Mouse (Mus musculus): ENCODE results near the gene Gpr157. TPM values are rescaled to one million over a fixed set of nuclear protein-coding genes. Genes with fewer than 3 reads are reported as not detected.
A peak's percentile ranks its signal among the peaks of the same experiment; 100 is the strongest.

Gene Gpr157
- polyA plus RNA-seq, 1 experiment, result 1.9 TPM

GRCm38 (mm10) chr4:150098880-150099279 lies 11.7 kb downstream of the Gpr157 start:
- TF ChIP-seq POLR2A (IDR thresholded peaks at IDR 0.05; ENCODE audit: extremely low read depth, insufficient read depth, low read length) (no peak), CTCF (IDR thresholded peaks at IDR 0.05; ENCODE audit: extremely low read depth, insufficient read depth, low read length) (peak; percentile 95)
- H3K4me1 ChIP-seq (ENCODE audit: control insufficient read depth, insufficient read depth, low read length), result no peaks in the 10 kb centered on the region
- no peak overlapping the region for H3K4me3 ChIP-seq (ENCODE audit: insufficient read depth, low read length)
- H3K27ac ChIP-seq (ENCODE audit: insufficient read depth, low read length), result no peak overlapping the region

DNA sequence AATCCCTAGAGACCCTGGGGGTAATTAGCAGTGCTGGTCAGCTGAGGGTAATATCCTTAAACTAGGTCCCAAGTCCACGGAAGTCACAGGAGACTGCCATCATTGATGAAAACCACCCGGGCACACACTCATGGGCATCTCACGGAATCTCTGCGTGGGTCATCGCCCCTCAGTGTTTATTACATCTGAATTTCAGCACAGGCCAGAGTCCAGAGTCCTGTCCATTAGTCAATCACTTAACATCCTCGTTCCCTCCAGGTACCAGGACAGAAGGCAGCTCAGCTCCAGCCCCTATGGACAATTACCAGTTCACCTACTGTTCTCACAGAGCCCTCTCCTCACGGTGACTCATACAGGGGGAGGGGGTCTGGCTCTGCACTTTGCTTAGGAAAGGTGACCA lies 15.7 kb downstream of the Gpr157 start:
- Histone ChIP-seq H3K4me1 (ENCODE audit: control insufficient read depth, insufficient read depth, low read length) (no peaks in the 10 kb centered on the region), H3K4me3 (ENCODE audit: insufficient read depth, low read length) (no peak overlapping the region), H3K27ac (ENCODE audit: insufficient read depth, low read length) (no peak overlapping the region)
- TF ChIP-seq POLR2A (IDR thresholded peaks at IDR 0.05; ENCODE audit: extremely low read depth, insufficient read depth, low read length) (no peak), CTCF (IDR thresholded peaks at IDR 0.05; ENCODE audit: extremely low read depth, insufficient read depth, low read length) (no peak)

GRCm38 (mm10) chr4:150105671-150106070 lies 18.5 kb downstream of the Gpr157 start:
- no peaks in the 10 kb centered on the region for H3K4me1 ChIP-seq (ENCODE audit: control insufficient read depth, insufficient read depth, low read length)
- no peak for TF ChIP-seq POLR2A (IDR thresholded peaks at IDR 0.05; ENCODE audit: extremely low read depth, insufficient read depth, low read length)
- no peak for TF ChIP-seq CTCF (IDR thresholded peaks at IDR 0.05; ENCODE audit: extremely low read depth, insufficient read depth, low read length)
- no peak overlapping the region for H3K4me3 ChIP-seq (ENCODE audit: insufficient read depth, low read length)
- H3K27ac ChIP-seq (ENCODE audit: insufficient read depth, low read length), result no peak overlapping the region

GRCm38 (mm10) chr4:150106637-150107036 lies 19.5 kb downstream of the Gpr157 start:
- Histone ChIP-seq H3K27ac (ENCODE audit: insufficient read depth, low read length) (no peak overlapping the region), H3K4me1 (ENCODE audit: control insufficient read depth, insufficient read depth, low read length) (no peaks in the 10 kb centered on the region), H3K4me3 (ENCODE audit: insufficient read depth, low read length) (no peak overlapping the region)
- TF ChIP-seq CTCF (IDR thresholded peaks at IDR 0.05; ENCODE audit: extremely low read depth, insufficient read depth, low read length) (no peak), POLR2A (IDR thresholded peaks at IDR 0.05; ENCODE audit: extremely low read depth, insufficient read depth, low read length) (no peak)

GRCm38 (mm10) chr4:150109636-150110035 lies 22.5 kb downstream of the Gpr157 start:
- TF ChIP-seq CTCF (IDR thresholded peaks at IDR 0.05; ENCODE audit: extremely low read depth, insufficient read depth, low read length) (no peak), POLR2A (IDR thresholded peaks at IDR 0.05; ENCODE audit: extremely low read depth, insufficient read depth, low read length) (no peak)
- no peak overlapping the region for H3K27ac ChIP-seq (ENCODE audit: insufficient read depth, low read length)
- H3K4me3 ChIP-seq (ENCODE audit: insufficient read depth, low read length), result no peak overlapping the region
- no peaks in the 10 kb centered on the region for H3K4me1 ChIP-seq (ENCODE audit: control insufficient read depth, insufficient read depth, low read length)

GRCm38 (mm10) chr4:150110373-150110772 lies 23.2 kb downstream of the Gpr157 start:
- Histone ChIP-seq H3K27ac (ENCODE audit: insufficient read depth, low read length) (no peak overlapping the region), H3K4me3 (ENCODE audit: insufficient read depth, low read length) (no peak overlapping the region), H3K4me1 (ENCODE audit: control insufficient read depth, insufficient read depth, low read length) (no peaks in the 10 kb centered on the region)
- TF ChIP-seq CTCF (IDR thresholded peaks at IDR 0.05; ENCODE audit: extremely low read depth, insufficient read depth, low read length) (no peak), POLR2A (IDR thresholded peaks at IDR 0.05; ENCODE audit: extremely low read depth, insufficient read depth, low read length) (no peak)

- no peak for TF ChIP-seq POLR2A (IDR thresholded peaks at IDR 0.05; ENCODE audit: extremely low read depth, insufficient read depth, low read length)
- peak; percentile 73 for TF ChIP-seq CTCF (IDR thresholded peaks at IDR 0.05; ENCODE audit: extremely low read depth, insufficient read depth, low read length)
- Histone ChIP-seq H3K4me3 (ENCODE audit: insufficient read depth, low read length) (no peak overlapping the region), H3K27ac (ENCODE audit: insufficient read depth, low read length) (no peak overlapping the region), H3K4me1 (ENCODE audit: control insufficient read depth, insufficient read depth, low read length) (peaks cover 2% of the 10 kb centered on the region; the same call in 1 of the 2 replicates)
Observed at GRCm38 (mm10) chr4:150112867-150113266, 25.7 kb downstream of the Gpr157 start.

- no peak overlapping the region for H3K4me3 ChIP-seq (ENCODE audit: insufficient read depth, low read length)
- TF ChIP-seq CTCF (IDR thresholded peaks at IDR 0.05; ENCODE audit: extremely low read depth, insufficient read depth, low read length) (no peak), POLR2A (IDR thresholded peaks at IDR 0.05; ENCODE audit: extremely low read depth, insufficient read depth, low read length) (no peak)
- no peak overlapping the region for H3K27ac ChIP-seq (ENCODE audit: insufficient read depth, low read length)
Observed at GRCm38 (mm10) chr4:150114505-150115061, 27.4 kb downstream of the Gpr157 start.

DNA sequence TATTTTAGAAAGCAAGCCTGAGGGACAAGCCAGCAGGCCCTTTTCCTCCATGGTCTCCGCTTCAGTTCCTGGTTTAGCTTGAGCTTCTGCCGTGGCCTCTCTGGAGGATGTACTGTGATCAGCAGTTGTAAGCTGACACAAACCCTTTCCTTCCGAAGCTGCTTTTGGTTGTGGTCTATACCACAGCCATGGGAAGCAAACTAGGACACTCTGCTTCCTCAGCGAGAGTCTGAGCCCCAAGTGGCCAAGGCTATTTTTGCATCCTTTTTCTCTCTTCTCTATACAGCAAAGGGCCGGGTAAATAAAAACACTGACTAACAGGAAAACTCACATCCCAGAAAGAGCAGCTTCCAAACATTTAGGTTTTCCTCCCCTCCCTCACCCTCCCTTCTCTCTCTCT lies 30.1 kb downstream of the Gpr157 start:
- no peak overlapping the region for H3K27ac ChIP-seq (ENCODE audit: insufficient read depth, low read length)
- H3K4me3 ChIP-seq (ENCODE audit: insufficient read depth, low read length), result no peak overlapping the region
- 0 out of 2 replicates have a peak, but pooled peaks have one; percentile 23 for TF ChIP-seq CTCF (IDR thresholded peaks at IDR 0.05; ENCODE audit: extremely low read depth, insufficient read depth, low read length)
- TF ChIP-seq POLR2A (IDR thresholded peaks at IDR 0.05; ENCODE audit: extremely low read depth, insufficient read depth, low read length), result no peak
- H3K4me1 ChIP-seq (ENCODE audit: control insufficient read depth, insufficient read depth, low read length), result peaks cover 2% of the 10 kb centered on the region

More at GRCm38 (mm10) chr4:150114505-150115061, 27.4 kb downstream of the Gpr157 start:
- H3K4me1 ChIP-seq (ENCODE audit: control insufficient read depth, insufficient read depth, low read length), result peaks cover 2% of the 10 kb centered on the region

DNA sequence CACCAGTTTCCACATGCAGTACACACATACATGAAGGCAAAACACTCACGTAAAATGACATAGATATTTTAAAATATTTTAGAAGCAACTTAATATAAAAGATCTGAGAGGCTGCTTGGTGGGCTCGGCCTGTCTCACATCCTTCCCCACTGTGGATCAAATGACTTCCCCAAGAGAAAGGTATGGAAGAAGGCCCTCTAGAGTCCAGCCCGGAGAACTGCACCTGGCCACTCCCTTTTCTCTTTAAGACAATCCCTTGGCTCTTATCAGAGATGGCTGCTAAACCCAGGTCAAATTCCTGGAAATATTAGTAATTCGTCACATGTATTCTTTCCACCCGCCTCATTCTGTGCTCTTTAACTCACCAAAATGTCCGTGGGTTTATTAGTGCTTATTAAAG lies 31.0 kb downstream of the Gpr157 start:
- Histone ChIP-seq H3K4me3 (ENCODE audit: insufficient read depth, low read length) (no peak overlapping the region), H3K27ac (ENCODE audit: insufficient read depth, low read length) (no peak overlapping the region), H3K4me1 (ENCODE audit: control insufficient read depth, insufficient read depth, low read length) (peaks cover 2% of the 10 kb centered on the region)
- TF ChIP-seq CTCF (IDR thresholded peaks at IDR 0.05; ENCODE audit: extremely low read depth, insufficient read depth, low read length) (no peak), POLR2A (IDR thresholded peaks at IDR 0.05; ENCODE audit: extremely low read depth, insufficient read depth, low read length) (no peak)
